Mouse (Mus musculus) right cerebral cortex, adult 18-20 months (tissue): Measurements from ENCODE around the gene Mtmr3.
"Not testable (repeated sequence)": the region's sequence is repeated elsewhere in the genome, so short reads cannot be mapped to it uniquely, and the experiment has no call there.

Source experiments
- DNase-seq: peaks from one replicate; pipeline ENCODE4 v3.0.0; 2022; ENCODE audit warnings: mixed read lengths

Gene Mtmr3

GRCm38 (mm10) chr11:4599916-4600315, 5.3 kb upstream of the Mtmr3 start:
- no peak for DNase-seq

- no peak for DNase-seq
Observed at GRCm38 (mm10) chr11:4598411-4598810, 3.7 kb upstream of the Mtmr3 start.

- DNase-seq, result peak; percentile 11
Observed at GRCm38 (mm10) chr11:4593849-4594607, 635 bp downstream of the Mtmr3 start.

- DNase-seq, result no peak
Observed at GRCm38 (mm10) chr11:4593491-4593848, 1.2 kb downstream of the Mtmr3 start.

- DNase-seq, result no peak
Observed at GRCm38 (mm10) chr11:4591811-4592210, 2.9 kb downstream of the Mtmr3 start.

GRCm38 (mm10) chr11:4578682-4579081, 16.0 kb downstream of the Mtmr3 start:
- peak; percentile 61 for DNase-seq

GRCm38 (mm10) chr11:4577079-4577478, 17.6 kb downstream of the Mtmr3 start:
- no peak for DNase-seq

GRCm38 (mm10) chr11:4576090-4576732, 18.5 kb downstream of the Mtmr3 start:
- not testable (repeated sequence) for DNase-seq

- DNase-seq, result peak; percentile 27
Observed at GRCm38 (mm10) chr11:4571491-4571901, 23.2 kb downstream of the Mtmr3 start.

- no peak for DNase-seq
Observed at GRCm38 (mm10) chr11:4566333-4566732, 28.3 kb downstream of the Mtmr3 start.

- DNase-seq, result no peak
Observed at GRCm38 (mm10) chr11:4565545-4565944, 29.1 kb downstream of the Mtmr3 start.

- no peak for DNase-seq
Observed at GRCm38 (mm10) chr11:4553274-4554063, 41.2 kb downstream of the Mtmr3 start.

- DNase-seq, result no peak
Observed at GRCm38 (mm10) chr11:4547569-4547968, 47.1 kb downstream of the Mtmr3 start.

GRCm38 (mm10) chr11:4545976-4546375, 48.7 kb downstream of the Mtmr3 start:
- no peak for DNase-seq

- no peak for DNase-seq
Observed at GRCm38 (mm10) chr11:4545401-4545800, 49.3 kb downstream of the Mtmr3 start.

GRCm38 (mm10) chr11:4544627-4544921, 50.1 kb downstream of the Mtmr3 start:
- not testable (repeated sequence) for DNase-seq

GRCm38 (mm10) chr11:4543746-4544626, 50.7 kb downstream of the Mtmr3 start:
- no peak for DNase-seq

- no peak for DNase-seq
Observed at GRCm38 (mm10) chr11:4543040-4543551, 51.6 kb downstream of the Mtmr3 start.

- DNase-seq, result no peak
Observed at GRCm38 (mm10) chr11:4536645-4537044, 58.0 kb downstream of the Mtmr3 start.

GRCm38 (mm10) chr11:4527132-4527531, 67.5 kb downstream of the Mtmr3 start:
- DNase-seq, result no peak

- DNase-seq, result no peak
Observed at GRCm38 (mm10) chr11:4522142-4522664, 72.5 kb downstream of the Mtmr3 start.

- DNase-seq, result no peak
Observed at GRCm38 (mm10) chr11:4518981-4519380, 75.7 kb downstream of the Mtmr3 start.
